Mouse (Mus musculus): Measurements from ENCODE around the gene Fam229a. TPM values are rescaled to one million over a fixed set of nuclear protein-coding genes. Genes with fewer than 3 reads are reported as not detected.
"Not testable (repeated sequence)": the region's sequence is repeated elsewhere in the genome, so short reads cannot be mapped to it uniquely, and the experiment has no call there.

Fam229a gene
- not detected for total RNA-seq (2021)
- long read RNA-seq, experiment 1 = 0 reads
- long read RNA-seq, experiment 2 = 0 reads

DNA sequence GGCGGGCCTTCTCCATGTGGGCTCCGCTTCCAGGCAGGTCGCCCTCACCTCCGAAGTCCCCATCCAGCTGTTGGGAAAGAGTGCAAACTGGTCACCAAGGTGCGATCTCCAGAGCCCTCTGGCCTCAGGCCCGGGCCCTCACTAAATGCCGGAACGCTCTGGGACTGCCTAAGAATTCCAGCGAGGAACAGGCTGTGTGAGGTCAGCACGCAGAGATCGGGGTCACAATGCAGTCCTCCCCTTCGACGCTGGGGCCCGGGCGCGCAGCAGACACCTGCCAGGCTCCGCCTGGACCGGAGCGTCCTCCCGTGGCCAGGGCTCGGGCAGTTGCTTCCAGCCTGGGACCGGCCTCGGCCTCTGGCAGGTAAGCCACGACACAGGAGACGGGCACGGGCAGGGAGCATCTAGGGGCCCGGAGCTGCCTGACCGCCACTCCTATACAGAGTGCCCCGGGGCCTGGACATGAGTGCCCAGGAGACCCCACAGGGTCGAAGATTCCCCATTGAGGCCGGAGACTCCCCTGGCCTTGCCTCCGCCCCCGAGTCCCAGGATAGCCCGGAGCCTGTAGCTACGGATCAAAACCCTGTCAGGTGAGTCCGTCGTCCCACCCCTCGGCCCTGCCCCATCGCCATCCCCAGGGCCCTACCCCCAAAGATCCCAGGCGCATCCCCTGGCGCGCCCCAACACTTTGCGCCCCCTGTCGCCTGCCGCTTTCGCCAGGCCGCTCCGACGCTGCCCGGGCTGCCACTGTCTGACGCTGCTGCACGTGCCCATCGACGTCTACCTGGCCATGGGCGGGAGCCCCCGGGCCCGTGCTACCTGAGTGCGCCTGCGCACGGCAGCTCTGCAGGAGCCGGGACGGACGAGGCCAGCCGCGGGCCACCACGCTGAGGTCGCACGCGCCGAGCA lies at the start of gene Fam229a, which contains the start of gene Tssk3:
Fam229a (plus strand) TSS at position 219 of the 909 bp plus-strand sequence.
Tssk3 (minus strand) TSS at position 51 of the 909 bp plus-strand sequence.
- no peak for DNase-seq
- intact Hi-C loops (cut with DNase I) = no loop called here

GRCm38 (mm10) chr4:129447360-129447759 lies 43.6 kb upstream of the Fam229a start:
- no peak for DNase-seq
- intact Hi-C loops (cut with DNase I) = no loop called here

DNA sequence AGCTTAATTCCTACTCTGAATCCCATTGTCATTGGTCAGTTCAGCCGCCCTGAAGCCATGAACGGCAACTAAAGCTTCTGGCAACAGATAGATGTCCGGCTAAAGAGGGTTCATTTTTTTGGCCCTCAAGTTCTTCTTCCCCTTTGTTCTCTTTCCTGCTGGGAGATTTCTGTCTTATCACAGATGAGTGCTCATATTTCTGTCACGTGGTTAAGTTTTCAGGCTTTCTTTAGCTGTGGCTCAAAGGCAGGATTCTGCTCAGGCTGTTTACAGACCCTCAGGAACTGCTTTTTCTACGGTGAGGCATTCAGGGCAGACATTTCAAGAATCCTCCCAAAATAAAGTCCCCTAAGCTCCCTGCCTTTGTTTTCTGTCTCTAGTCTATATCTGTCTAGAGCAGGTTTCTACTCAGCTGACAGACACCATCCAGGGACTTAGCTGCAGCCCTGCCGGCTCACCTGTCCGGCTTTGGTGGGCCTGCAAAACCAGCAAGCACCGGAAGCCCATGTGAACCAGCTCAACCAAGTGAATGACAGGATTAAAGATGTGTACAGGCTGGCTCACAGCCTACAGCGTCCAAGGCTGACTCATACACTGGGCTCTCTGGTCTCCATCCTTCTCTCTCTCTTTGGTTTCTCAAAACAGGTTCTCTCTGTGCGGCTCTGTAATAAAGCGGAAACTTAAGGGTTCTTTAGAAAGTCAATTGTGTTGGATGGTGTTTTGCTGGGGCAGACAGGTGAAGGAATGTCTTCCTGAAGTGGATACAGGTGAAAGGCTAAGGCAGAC lies 43.0 kb upstream of the Fam229a start:
- no peak for DNase-seq
- intact Hi-C loops (cut with DNase I) = no loop called here

DNA sequence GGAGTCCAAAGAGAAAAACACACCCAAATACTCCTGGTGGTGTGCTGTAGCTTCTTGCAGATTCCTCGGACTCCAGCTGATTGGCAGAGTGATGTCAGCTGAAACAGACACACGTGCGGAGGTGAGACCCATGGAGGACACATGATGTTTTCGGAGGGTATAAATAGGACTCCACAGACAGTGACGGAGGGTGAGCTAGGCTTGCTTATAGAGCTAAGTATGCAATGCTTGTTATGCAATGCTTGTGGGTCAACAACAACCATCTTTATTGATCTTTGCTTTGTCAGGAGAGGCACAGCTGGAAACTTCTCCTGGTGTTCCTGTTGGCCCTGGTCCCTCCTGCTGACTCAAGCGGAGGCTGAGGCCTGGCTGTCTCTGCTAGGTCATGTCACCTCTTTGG lies 42.3 kb upstream of the Fam229a start:
- intact Hi-C loops (cut with DNase I) = no loop called here
- no peak for DNase-seq

- intact Hi-C loops (cut with DNase I) = loop anchor here (10.0 kb wide), 1 partner anchor 236 kb away; no protein-coding TSS in a partner anchor
- DNase-seq = no peak
These were observed 40.1 kb upstream of the Fam229a start for GRCm38 (mm10) chr4:129450851-129451250.

GRCm38 (mm10) chr4:129451471-129452169 lies 39.4 kb upstream of the Fam229a start:
- intact Hi-C loops (cut with DNase I) = loop anchor here (10.0 kb wide), 1 partner anchor 237 kb away; no protein-coding TSS in a partner anchor
- no peak for DNase-seq

- intact Hi-C loops (cut with DNase I) = loop anchor here (1.0 to 10.0 kb wide), 3 partner anchors 105 to 323 kb away; no protein-coding TSS in a partner anchor
- peak; percentile 50 to 75 for DNase-seq
These were observed 35.7 kb upstream of the Fam229a start for GRCm38 (mm10) chr4:129455265-129455664.

GRCm38 (mm10) chr4:129456126-129456525 lies 34.9 kb upstream of the Fam229a start:
- intact Hi-C loops (cut with DNase I) = loop anchor here (5.0 to 10.0 kb wide), 2 partner anchors 241 to 324 kb away; no protein-coding TSS in a partner anchor
- no peak for DNase-seq

DNA sequence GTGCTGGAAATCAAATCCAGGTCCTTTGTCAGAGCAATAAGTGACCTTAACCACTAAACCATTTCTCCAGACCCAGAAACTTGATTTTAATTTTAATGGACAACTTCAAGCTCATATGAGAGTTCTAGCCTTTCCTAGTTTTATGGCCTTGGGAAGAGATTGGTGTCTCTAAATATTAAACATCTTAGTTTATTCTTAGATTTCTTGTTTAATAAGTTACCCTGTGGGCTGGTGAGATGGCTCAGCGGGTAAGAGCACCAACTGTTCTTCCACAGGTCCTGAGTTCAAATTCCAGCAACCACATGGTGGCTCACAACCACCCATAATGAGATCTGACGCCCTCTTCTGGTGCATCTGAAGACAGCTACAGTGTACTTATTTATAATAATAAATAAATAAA lies 33.7 kb upstream of the Fam229a start:
- DNase-seq = not testable (repeated sequence)
- intact Hi-C loops (cut with DNase I) = loop anchor here (5.0 to 10.0 kb wide), 2 partner anchors 243 to 325 kb away; no protein-coding TSS in a partner anchor

GRCm38 (mm10) chr4:129459726-129460125 lies 31.3 kb upstream of the Fam229a start:
- intact Hi-C loops (cut with DNase I) = loop anchor here (5.0 to 10.0 kb wide), 2 partner anchors 245 to 327 kb away; no protein-coding TSS in a partner anchor

GRCm38 (mm10) chr4:129460827-129461182 lies 30.2 kb upstream of the Fam229a start:
- DNase-seq = no peak
- intact Hi-C loops (cut with DNase I) = no loop called here

More at GRCm38 (mm10) chr4:129459726-129460125, 31.3 kb upstream of the Fam229a start:
- no peak for DNase-seq

- intact Hi-C loops (cut with DNase I) = no loop called here
- DNase-seq = peak; percentile 99
These were observed 29.6 kb upstream of the Fam229a start, which contains the start of gene Bsdc1 for GRCm38 (mm10) chr4:129461183-129461960. Bsdc1 (plus strand) TSS chr4:129461581.

GRCm38 (mm10) chr4:129462118-129462517 lies 28.9 kb upstream of the Fam229a start:
- DNase-seq = no peak
- intact Hi-C loops (cut with DNase I) = no loop called here

GRCm38 (mm10) chr4:129463097-129464059 lies 27.6 kb upstream of the Fam229a start:
- intact Hi-C loops (cut with DNase I) = no loop called here
- DNase-seq = no peak

DNA sequence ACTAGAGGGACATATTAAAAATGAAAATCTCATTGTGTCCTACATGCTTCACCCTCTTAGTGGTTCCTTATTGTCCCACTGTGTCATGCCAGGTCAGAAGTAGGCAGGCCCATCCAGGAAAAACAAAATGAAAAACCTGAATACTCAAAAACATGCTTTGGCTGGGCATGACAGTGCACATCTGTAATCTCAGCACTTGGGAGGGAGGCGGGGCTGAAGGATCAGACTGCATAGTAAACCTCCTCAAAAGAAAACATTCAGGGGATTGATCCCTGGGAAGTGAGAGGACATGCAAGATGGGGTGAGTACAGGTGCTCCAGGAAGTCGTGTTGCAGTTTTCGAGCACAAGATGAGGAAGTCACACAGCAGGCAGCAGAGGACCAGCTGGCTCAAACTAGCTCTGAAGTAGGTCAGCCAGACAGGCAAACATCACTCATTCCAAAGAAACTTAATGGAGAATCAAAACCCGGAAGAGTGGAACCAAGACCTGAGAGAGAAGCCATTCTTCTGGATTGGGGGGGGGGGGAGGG lies 26.6 kb upstream of the Fam229a start:
- intact Hi-C loops (cut with DNase I) = no loop called here
- no peak for DNase-seq

- intact Hi-C loops (cut with DNase I) = no loop called here
- DNase-seq = no peak
These were observed 14.9 kb upstream of the Fam229a start for GRCm38 (mm10) chr4:129476047-129476446.

DNA sequence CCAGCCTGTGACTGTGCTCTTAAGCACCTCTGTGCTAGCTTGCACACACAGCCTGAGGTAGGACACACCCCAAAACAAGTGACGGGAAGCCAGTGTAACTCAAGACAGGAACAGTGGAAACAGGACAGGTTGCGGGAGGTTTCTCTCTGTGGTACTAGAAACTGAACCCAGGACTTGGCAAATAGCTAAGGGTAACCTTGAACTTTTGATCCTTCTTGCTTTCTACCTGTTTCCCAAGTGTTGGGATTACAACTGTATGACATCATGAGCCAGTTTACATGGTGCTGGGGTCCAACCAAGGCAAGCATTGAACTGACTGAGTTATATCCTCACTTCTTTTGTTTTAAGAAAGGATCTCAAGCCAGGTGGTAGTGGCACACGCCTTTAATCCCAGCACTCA lies 11.1 kb upstream of the Fam229a start:
- no peak for DNase-seq
- intact Hi-C loops (cut with DNase I) = no loop called here

GRCm38 (mm10) chr4:129481090-129481489 lies 9.9 kb upstream of the Fam229a start:
- intact Hi-C loops (cut with DNase I) = no loop called here
- DNase-seq = no peak
